Mouse (Mus musculus): ENCODE measurements around the gene Olfr67. TPM values are rescaled to one million over a fixed set of nuclear protein-coding genes. Genes with fewer than 3 reads are reported as not detected.
"Not testable (repeated sequence)": the region's sequence is repeated elsewhere in the genome, so short reads cannot be mapped to it uniquely, and the experiment has no call there.

Gene Olfr67
- total RNA-seq (2021): not detected
- long read RNA-seq, experiment 1: 0 reads
- long read RNA-seq, experiment 2: 0 reads

DNA sequence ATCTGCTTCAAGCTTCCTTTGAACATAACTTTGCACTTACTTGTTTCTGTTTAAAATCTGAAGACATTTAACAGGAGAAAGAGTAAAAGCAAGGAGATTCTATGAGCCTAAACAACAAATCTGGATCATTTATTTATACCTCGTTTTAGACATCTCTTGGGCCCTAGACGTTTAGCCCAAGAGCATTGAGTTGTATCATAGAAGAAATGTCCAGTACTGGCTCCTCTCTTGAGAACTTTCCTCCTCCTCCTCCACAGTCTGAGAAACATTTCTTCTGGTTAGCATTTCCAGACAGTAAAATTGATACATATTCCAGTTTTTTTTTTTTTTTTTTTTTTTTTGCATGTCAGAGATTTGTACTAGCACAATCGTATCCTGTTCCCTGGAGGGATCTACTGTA, at the start of gene Olfr67:
Gene Olfr67 (minus strand): TSS at position 101 of the 400 bp plus-strand sequence.
- DNase-seq: no peak
- intact Hi-C loops (cut with DNase I): no loop called here

DNA sequence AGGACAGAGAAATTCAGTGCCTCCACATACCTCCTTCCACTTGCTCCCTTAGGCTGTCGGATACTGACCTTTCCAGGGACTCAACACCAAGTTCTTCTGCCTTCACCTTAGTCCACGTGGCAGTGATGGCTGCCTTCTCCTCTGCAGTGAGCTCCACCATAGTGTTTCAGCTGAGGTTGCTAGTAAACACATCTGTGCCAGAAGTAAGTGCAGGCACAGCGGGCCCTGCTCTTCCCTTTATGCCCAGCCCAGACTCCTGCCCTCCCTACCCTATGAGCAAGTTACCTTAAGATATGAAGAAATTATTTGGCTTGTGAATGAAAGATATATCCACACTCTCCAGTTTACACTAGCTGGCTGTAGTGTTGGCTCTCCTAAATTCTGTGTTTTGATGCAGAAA, 48.6 kb upstream of the Olfr67 start, which contains the start of gene Hbb-bh2:
Gene Hbb-bh2 (minus strand): TSS at position 253 of the 400 bp plus-strand sequence.
- DNase-seq: no peak
- intact Hi-C loops (cut with DNase I): no loop called here

GRCm38 (mm10) chr7:103827808-103828207, 36.2 kb upstream of the Olfr67 start, which contains the start of gene Hbb-bs:
Gene Hbb-bs (minus strand): TSS chr7:103828096.
- intact Hi-C loops (cut with DNase I): no loop called here
- no peak for DNase-seq

GRCm38 (mm10) chr7:103827139-103827538, 35.5 kb upstream of the Olfr67 start:
- intact Hi-C loops (cut with DNase I); DNase-seq: not testable (repeated sequence)

- intact Hi-C loops (cut with DNase I): no loop called here
- no peak for DNase-seq
These were observed 34.8 kb upstream of the Olfr67 start for GRCm38 (mm10) chr7:103826255-103826887.

GRCm38 (mm10) chr7:103825536-103826254, 34.1 kb upstream of the Olfr67 start:
- no peak for DNase-seq
- intact Hi-C loops (cut with DNase I): no loop called here

DNA sequence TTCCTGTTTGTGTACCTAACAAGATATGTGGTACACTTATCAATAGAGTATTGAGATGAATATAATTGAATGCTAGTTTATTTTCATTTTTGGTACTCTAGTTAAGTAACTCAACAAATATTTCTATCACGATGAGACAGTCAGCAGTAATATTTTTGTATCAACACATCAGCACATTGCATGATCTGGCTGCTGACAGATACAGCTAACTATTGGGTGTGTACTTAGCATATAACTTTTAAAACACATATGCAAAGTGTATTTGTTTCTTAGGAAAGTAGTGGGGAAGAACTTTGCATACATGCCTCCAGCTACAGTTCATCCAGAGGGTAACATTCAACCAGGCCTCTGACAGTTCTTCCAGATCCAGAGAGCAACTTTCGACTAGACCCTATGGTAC, 33.0 kb upstream of the Olfr67 start:
- DNase-seq: no peak
- intact Hi-C loops (cut with DNase I): no loop called here

DNA sequence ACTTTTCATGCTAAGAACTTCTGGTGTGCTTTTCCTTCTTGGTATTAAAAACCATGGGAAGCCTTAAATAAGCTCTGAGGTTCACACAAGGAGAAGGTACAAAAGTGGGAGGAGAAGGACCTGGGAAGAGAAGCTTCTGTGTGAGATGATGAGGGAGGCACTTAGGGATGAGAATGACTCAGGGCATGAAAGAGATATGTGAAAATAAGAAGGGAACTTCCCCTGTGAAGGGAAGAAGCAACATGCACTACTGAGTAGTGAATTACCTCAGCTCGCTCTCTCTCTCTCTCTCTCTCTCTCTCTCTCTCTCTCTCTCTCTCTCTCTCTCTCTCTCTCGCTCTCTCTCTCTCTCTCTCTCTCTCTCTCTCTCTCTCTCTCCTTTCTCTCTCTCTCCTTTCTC, 23.5 kb upstream of the Olfr67 start:
- DNase-seq; intact Hi-C loops (cut with DNase I): not testable (repeated sequence)

- no peak for DNase-seq
- intact Hi-C loops (cut with DNase I): no loop called here
These were observed 22.1 kb upstream of the Olfr67 start, which contains the start of gene Hbb-bt for GRCm38 (mm10) chr7:103813766-103814165. Gene Hbb-bt (minus strand): TSS chr7:103813996.

DNA sequence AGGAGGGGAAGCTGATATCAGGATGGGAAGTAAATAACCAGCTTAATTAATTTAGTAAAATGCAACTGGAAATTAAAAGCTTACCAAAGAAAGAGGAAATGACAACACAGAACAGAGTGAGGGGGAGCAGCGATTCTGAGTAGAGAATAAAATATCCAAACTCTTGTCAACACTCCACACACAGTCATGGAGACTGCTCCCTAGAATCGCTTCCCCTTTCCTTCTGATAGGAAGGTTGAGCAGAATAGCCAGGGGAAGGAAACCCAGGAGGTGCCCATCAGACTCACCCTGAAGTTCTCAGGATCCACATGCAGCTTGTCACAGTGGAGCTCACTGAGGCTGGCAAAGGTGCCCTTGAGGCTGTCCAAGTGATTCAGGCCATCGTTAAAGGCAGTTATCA, 21.5 kb upstream of the Olfr67 start:
- intact Hi-C loops (cut with DNase I); DNase-seq: not testable (repeated sequence)

- intact Hi-C loops (cut with DNase I): no loop called here
- no peak for DNase-seq
These were observed 20.6 kb upstream of the Olfr67 start for GRCm38 (mm10) chr7:103812174-103812573.

- intact Hi-C loops (cut with DNase I): no loop called here
- no peak for DNase-seq
These were observed 19.7 kb upstream of the Olfr67 start for GRCm38 (mm10) chr7:103811223-103811845.

DNA sequence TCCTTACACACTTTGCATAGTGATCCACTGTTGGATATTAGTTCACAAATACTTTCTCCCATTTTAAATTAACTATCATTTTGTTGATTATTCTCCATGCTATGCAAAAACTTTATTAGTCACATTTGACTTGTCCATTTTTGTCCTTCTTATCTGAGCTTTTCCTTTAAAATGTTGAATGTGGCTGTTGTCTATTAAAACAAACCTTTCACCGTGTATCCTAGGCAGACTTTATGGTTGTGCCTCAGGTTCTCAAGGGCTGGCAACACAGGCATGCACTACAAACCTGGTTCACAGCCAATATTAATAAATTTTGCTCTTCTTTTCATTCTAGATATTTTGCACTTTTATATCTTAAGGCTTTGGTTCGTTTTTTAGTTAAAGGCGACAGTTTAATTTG, 19.1 kb upstream of the Olfr67 start:
- DNase-seq: no peak
- intact Hi-C loops (cut with DNase I): no loop called here

DNA sequence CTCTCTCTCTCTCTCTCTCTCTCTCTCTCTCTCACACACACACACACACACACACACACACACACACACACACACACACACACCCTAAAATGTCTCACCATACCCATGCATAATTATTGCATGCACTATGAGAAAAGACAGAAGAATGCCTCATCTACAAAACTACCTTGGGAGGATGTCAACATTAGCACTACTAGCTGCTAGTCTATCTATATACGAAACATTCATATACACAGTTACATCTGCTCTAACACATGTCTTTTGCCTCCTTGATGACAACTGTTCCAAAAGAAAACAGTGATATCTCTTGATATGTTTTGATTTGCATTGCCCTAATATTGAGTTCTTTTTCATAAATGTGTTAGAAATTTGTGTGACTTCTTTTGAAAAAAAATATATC, 18.7 kb upstream of the Olfr67 start:
- intact Hi-C loops (cut with DNase I): no loop called here

GRCm38 (mm10) chr7:103809801-103810155, 18.2 kb upstream of the Olfr67 start:
- DNase-seq: no peak
- intact Hi-C loops (cut with DNase I): no loop called here

More for the DNA sequence above, 18.7 kb upstream of the Olfr67 start:
- no peak for DNase-seq

GRCm38 (mm10) chr7:103808971-103809800, 17.6 kb upstream of the Olfr67 start:
- DNase-seq: no peak
- intact Hi-C loops (cut with DNase I): no loop called here

GRCm38 (mm10) chr7:103808120-103808519, 16.5 kb upstream of the Olfr67 start:
- intact Hi-C loops (cut with DNase I); DNase-seq: not testable (repeated sequence)

- no peak for DNase-seq
- intact Hi-C loops (cut with DNase I): no loop called here
These were observed 15.2 kb upstream of the Olfr67 start for GRCm38 (mm10) chr7:103806856-103807255.

DNA sequence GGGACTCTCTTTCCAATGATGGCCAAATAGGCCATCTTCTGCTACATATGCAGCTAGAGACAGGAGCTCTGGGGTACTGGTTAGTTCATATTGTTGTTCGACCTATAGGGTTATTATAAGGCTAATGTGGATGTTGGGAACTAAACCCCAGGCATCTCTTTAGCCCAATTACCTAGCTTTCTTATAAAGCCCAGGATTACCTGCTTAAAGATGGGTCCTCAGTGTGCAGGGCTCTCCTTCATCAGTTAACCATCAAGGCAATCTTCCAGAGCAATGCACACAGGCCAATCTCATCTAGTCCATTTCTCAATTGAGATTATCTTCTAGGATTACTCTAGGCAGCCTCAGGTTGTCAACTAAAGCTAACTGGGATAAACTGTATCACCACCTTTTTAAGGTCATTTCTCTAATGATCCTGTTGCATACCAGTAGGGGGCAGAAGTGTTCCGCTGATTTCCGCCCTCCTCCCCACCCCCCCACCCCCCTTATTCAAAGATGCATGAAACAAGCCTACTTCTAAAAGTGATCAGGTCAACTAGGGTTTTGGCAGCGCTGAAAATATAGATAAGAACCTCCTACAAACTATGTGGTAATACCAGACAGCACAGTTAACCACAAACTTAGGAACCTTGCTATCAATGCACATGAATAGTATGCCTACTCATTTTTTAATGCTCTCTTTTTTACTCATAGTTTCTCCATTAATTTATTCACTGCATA, 1.2 kb upstream of the Olfr67 start:
- DNase-seq: no peak
- intact Hi-C loops (cut with DNase I): no loop called here

- intact Hi-C loops (cut with DNase I): no loop called here
- no peak for DNase-seq
These were observed 12.0 kb downstream of the Olfr67 start, which contains the start of gene Olfr68 for GRCm38 (mm10) chr7:103779598-103779997. Gene Olfr68 (minus strand): TSS chr7:103779698.
